Mouse (Mus musculus): ENCODE measurements around the gene 6030468B19Rik.

DNA sequence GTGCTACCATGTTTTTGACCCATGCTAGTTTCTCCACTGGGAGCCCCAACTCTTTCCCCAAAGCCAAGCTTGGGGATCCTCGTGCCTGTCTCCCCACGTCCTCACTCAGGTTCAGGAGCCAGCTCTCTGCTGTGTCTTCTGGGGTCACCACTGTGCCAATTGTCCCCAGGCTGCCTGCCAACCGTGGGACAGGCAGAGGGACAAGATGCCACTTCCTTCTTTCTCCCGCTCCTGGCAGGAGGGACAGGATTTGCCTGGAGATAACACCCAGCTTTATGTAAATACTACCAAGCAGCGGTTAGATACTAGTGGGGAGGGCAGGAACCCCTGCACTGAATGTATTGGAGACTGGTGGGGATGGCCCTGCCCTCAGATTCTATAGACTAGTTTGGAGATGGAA lies 16.4 kb downstream of the 6030468B19Rik start:
- TF ChIP-seq CTCF (IDR thresholded peaks at IDR 0.05; ENCODE audit: low read depth): no peak
- TF ChIP-seq EP300 (IDR thresholded peaks at IDR 0.05; ENCODE audit: low read depth): no peak

Data from liver, embryonic 14.5 days (tissue).